Mouse (Mus musculus) kidney, postnatal 10 days (tissue): ENCODE data around the gene Gm2237.
"Not testable (repeated sequence)": the region's sequence is repeated elsewhere in the genome, so short reads cannot be mapped to it uniquely, and the experiment has no call there.

Source experiments
- DNase-seq: peaks from one replicate; pipeline ENCODE4 v3.0.0; 2021; ENCODE audit warnings: mixed read lengths

Gm2237 gene

GRCm38 (mm10) chr14:19584804-19585667, at the start of gene Gm2237:
Gene Gm2237 (minus strand): TSS chr14:19585135.
- DNase-seq = peak; percentile 65

- not testable (repeated sequence) for DNase-seq
These were observed 17.5 kb upstream of the Gm2237 start, which contains the start of gene Gm5458 for GRCm38 (mm10) chr14:19602481-19602880. Gene Gm5458 (minus strand): TSS chr14:19602581.

- not testable (repeated sequence) for DNase-seq
These were observed 35.1 kb downstream of the Gm2237 start, which contains the start of gene Gm2244 for GRCm38 (mm10) chr14:19549863-19550262. Gene Gm2244 (minus strand): TSS chr14:19549963.
